Mouse (Mus musculus) frontal cortex, adult 2 months (tissue): Measurements from ENCODE around the gene Extl1. TPM values are rescaled to one million over a fixed set of nuclear protein-coding genes. Genes with fewer than 3 reads are reported as not detected.
A peak's percentile ranks its signal among the peaks of the same experiment; 100 is the strongest.
"Not testable (repeated sequence)": the region's sequence is repeated elsewhere in the genome, so short reads cannot be mapped to it uniquely, and the experiment has no call there.

ENCODE experiments used
- DNase-seq, 2 experiments: peaks; one replicate each; pipeline ENCODE4 v3.0.0; 2022; ENCODE audit warnings: low spot score in 1 of 2; ENCODE audit errors: extremely low spot score in 1 of 2
- polyA plus RNA-seq: library from polyadenylated mRNA; depleted of rRNA; stranded (reverse); fragments of >200 nt; gene quantifications from 2 replicates; pipeline ENCODE4 v1.2.3, GENCODE M21; 2012; rRNA removed

Gene Extl1
- polyA plus RNA-seq, result 30.3 and 32.1 TPM in 2 replicates

GRCm38 (mm10) chr4:134383750-134384149, at the start of gene Extl1:
Gene Extl1, minus strand, starts transcription at chr4:134383850.
- not testable (repeated sequence) for DNase-seq

DNA sequence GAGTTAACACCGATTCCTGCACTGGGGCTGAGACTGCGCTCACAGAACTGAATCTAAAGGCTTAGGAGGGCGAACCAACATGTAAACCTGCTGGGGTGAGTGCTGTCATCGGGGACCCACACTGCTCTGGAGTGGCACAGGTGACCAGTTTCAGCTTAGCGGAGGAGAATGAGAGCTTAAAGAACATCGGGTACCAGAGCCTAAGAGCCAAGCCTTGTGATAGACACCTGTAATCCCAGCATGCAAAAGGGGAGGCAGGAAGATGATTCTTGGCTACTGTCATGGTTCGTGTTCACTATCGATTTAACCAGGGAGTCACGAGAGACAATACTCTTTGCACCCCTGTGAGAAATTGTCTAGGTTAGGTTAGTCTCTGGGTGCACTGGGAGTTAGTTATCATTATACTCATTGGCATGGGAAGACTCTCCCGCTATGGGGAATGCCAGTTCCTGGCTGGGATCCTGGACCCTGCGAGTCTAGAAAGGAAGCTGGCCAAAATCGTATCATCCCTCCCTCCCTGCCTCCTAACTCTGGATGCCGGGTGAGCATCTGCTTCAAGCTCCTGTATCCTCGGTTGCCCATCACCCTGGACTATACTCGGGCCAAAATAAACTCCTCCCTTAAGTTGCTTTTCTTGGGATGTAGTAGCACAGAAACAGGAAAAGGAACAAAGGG, 49.2 kb upstream of the Extl1 start:
- DNase-seq, result no peak

DNA sequence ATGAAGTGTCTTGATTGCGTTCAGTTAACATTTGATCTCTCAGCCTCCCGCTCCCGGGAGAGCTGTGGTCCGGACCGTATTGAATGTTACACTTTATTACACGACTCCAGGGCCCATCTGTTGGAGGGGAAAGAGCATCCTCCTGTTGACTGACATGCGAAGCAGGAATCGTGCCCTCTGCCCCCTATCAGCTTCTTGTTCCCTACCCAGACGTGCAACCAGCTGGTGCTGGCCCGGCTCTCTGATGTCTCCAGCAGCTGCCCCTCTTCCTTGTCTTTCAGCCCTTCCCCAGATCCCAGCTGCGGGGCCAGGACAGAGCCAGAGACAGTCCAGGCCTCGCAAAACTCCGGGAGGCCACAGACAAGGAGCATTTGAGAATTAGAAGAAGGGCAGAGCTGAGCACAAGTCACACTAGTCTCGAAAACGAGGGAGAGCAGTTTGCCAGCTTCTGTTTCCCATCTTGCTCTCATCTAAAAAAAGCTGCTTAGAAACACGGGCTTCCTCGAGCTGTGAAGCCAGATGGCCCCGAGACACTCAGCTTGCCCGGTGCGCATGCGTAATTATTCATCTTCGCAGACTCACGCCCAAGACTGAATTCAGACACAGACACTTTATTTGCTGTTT, 46.8 kb upstream of the Extl1 start:
- DNase-seq, result peak; percentile 96

DNA sequence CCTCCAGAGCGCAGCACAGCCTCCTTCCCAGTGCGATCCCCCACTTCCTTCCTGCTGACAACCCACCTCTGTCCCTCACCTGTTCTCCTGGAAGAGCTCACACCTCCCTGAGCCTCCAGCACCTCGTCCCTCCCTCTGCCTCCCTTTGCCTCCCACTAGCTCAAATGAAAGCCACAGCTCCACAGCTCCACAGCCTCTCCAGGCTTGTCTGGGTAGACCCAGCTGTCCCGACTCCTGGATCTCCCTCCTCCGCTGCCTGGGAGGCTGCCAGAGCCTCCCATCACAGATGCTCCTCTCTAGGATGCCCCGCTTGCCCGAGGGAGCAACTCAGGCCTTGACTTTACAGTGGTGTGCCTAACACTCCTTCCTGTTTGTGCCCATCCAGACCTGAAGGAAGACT, 41.4 kb upstream of the Extl1 start:
- DNase-seq, result peak in 1 of 2 experiments; percentile 62

- DNase-seq, result no peak
These were observed 40.3 kb upstream of the Extl1 start for GRCm38 (mm10) chr4:134423949-134424348.

- no peak for DNase-seq
These were observed 38.3 kb upstream of the Extl1 start for GRCm38 (mm10) chr4:134421971-134422370.

DNA sequence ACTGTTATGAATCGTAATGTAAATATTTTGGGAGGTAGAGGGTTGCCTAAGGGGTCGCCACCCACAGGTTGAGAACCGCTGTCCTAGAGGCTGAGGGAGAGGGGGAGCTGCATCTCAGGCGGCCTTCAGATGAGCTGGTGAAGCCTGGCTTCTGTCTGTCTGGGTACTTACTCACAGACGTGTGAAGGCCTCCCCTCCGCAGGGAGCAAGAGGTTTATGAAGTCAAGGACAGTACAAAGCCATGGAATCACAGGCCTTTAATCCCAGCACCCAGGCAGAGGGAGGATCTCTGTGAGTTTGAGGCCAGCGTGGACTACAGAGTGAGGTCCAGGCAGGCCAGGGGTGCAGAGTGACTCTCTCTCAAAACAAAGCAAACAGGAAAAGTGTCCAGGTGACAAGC, 33.5 kb upstream of the Extl1 start:
- DNase-seq, result no peak

GRCm38 (mm10) chr4:134416602-134417001, 33.0 kb upstream of the Extl1 start:
- peak in 1 of 2 experiments; percentile 80 for DNase-seq

DNA sequence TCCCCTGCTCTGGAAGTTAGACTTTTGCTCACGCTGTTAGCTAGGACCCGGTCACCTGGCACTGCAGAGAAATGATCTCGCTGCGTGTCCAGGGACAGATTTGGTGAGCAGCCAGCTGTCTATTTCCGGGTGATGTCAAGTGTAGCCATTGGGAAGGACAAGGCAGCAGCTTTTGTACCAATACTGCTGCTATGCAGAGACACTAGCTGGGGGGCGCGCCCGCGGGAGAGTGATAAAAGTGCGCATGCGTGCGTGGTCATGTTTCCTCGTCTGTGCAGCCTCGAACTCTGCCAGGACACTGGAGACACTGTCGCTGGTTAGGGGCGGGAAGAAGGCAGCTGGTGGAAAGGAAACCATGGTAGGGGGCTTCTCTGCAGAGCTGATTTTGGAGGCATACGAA, 32.5 kb upstream of the Extl1 start:
- peak in 1 of 2 experiments; percentile 77 for DNase-seq

GRCm38 (mm10) chr4:134409286-134409685, 25.6 kb upstream of the Extl1 start:
- DNase-seq, result no peak

DNA sequence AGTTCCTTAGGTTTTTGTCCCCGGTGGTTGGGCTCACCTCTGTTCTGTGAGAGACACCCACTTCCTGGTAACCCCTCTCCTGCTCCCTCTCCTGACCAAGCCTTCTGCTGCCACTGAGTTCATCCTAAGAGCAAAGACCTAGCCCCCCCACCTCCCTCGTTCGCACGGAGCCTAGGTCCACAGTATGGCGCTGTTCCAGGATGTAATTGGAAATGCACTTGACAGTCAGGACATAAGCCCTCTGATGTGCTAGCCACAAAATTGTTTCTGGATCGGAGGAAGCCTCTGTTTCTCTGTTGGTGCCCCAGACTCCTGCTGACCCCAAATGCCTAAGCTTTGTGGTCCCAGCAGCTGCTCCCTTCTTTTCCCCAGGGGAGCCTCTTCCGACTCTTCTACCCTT, 20.1 kb upstream of the Extl1 start:
- DNase-seq, result no peak

GRCm38 (mm10) chr4:134402571-134403262, 19.1 kb upstream of the Extl1 start:
- DNase-seq, result no peak

GRCm38 (mm10) chr4:134401856-134402570, 18.4 kb upstream of the Extl1 start:
- DNase-seq, result no peak

GRCm38 (mm10) chr4:134401181-134401661, 17.6 kb upstream of the Extl1 start:
- peak; percentile 83 to 85 for DNase-seq

- no peak for DNase-seq
These were observed 16.6 kb upstream of the Extl1 start for GRCm38 (mm10) chr4:134400206-134400605.

DNA sequence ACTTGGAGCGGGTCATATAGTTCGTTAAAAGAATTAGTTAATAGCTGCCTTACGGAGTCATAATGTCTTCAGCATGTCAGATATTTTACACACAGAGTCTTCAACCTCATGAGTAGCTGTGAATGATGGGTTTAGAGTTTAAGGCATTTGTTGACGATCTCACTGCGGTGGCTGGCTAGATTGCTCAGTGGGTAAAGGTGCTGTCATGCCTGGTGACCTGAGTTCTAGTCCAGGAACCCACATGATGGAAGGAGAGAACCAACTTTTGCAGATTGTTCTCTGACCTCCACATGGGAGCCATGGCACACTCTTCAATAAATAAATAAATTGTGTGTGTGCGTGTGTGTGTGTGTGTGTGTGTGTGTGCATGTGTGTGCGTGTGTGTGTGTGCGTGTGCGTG, 14.1 kb upstream of the Extl1 start:
- DNase-seq, result no peak

DNA sequence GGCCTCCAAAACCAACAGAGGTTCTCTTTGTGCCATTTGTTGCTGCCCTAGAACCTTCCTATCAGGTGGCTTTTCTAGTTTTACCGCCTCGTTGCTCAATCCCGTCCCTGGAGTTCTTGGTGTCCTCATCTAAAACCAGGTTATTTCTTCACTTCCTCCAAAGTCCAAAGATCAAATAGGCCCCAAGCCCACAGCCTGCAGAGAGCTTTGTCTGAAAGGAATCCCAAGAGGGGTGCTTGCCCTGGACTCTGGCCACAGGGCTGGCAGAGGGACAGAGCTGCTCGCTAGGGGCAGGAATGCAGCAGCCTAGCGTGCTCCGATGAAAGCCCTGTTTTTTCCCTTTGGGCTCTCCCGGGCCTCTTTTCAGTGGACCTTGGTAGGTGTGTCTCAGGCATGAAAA, 13.5 kb upstream of the Extl1 start:
- peak in 1 of 2 experiments; percentile 58 for DNase-seq

GRCm38 (mm10) chr4:134395977-134396825, 12.6 kb upstream of the Extl1 start, which contains the start of gene Pafah2:
Gene Pafah2, plus strand, starts transcription at chr4:134396320.
- peak; percentile 98 to 99 for DNase-seq

DNA sequence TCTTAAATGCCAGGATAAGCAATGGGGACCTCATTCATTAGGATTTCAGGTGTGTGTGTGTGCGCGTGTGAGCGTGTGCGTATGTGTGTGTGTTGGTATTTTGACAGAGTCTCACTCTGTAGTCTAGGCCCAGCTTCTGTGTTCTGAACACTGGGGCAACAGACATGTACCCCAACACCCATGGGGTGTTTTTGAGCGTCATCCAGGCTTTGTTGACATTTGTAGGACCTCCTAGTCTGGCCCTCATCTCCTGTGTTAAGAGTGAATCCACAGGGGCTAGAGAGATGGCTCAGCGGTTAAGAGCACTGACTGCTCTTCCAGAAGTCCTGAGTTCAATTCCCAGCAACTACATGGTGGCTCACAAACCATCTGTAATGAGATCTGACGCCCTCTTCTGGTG, 11.5 kb upstream of the Extl1 start:
- DNase-seq, result no peak

DNA sequence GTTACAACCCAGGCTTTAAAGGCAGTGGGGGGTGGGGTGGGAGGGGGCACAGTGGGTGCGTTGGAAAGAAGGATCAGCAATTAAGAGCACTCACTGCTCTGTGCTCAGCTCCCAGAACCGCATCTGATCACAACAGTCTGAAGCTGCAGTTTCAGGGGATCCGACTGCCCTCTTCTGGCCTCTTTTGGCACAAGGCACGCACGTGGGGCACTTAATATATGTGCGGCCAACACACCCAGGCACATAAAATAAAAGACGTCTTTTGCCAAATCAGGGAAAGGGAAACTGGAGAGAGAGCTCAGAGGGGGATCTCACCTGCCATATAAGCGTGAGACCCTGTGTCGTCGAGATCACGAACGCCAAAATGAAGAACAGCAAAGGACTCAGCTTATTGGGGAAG, 9.4 kb upstream of the Extl1 start:
- DNase-seq, result no peak
